Comparison of ENCODE assay signal across 14 mouse cellular contexts in genomic region chr1:178655525-178655924, GRCm38 (mm10).
"Had no signal": no experiment of that assay in that cellular context is flagged by ENCODE, and none has a peak within 500 bp of the region (broad histone marks: within the 10 kb centered on the region; RNA-seq: fewer than 3 reads in every experiment).

No protein-coding gene starts in this region.

- H3K4me1 ChIP-seq: liver, embryonic 13.5 days had no signal

- H3K4me3 ChIP-seq: kidney, embryonic 15.5 days; liver, embryonic 13.5 days; neural tube, embryonic 13.5 days had no signal

- H3K4me2 ChIP-seq: kidney, embryonic 15.5 days; liver, embryonic 13.5 days; midbrain, embryonic 11.5 days; neural tube, embryonic 13.5 days had no signal

- H3K27ac ChIP-seq: kidney, embryonic 15.5 days; liver, embryonic 13.5 days; neural tube, embryonic 13.5 days; stomach, postnatal 0 days had no signal

- H3K9me3 ChIP-seq: kidney, embryonic 15.5 days; liver, embryonic 13.5 days; neural tube, embryonic 13.5 days had no signal

- H3K27me3 ChIP-seq: liver, embryonic 13.5 days; neural tube, embryonic 13.5 days had no signal

- H3K36me3 ChIP-seq: liver, embryonic 13.5 days; neural tube, embryonic 13.5 days had no signal

- H3K9ac ChIP-seq: kidney, embryonic 15.5 days; liver, embryonic 13.5 days; neural tube, embryonic 13.5 days had no signal

- DNase-seq: kidney, postnatal 10 days; kidney, postnatal 4 days; liver, embryonic 13.5 days; lung, adult 2 months; lung, postnatal 14 days; lung, postnatal 4 days; midbrain, embryonic 14.5 days; thymus, adult 2 months; thymus, postnatal 14 days; thymus, postnatal 4 days had no signal
